Mouse (Mus musculus) heart, adult 2 months (tissue): ENCODE measurements around the gene Setd1b. TPM values are rescaled to one million over a fixed set of nuclear protein-coding genes. Genes with fewer than 3 reads are reported as not detected.
"Not testable (repeated sequence)": the region's sequence is repeated elsewhere in the genome, so short reads cannot be mapped to it uniquely, and the experiment has no call there.

Experiments used
- DNase-seq, 2 experiments: peaks; one replicate each; pipeline ENCODE4 v3.0.0; 2021
- H3K27ac ChIP-seq: fragments of 200-600 bp; 2 replicates; pipeline ENCODE4 v1.8.1; 2022
- H3K27me3 ChIP-seq: fragments of 200-500 bp; 2 replicates; pipeline ENCODE4 v1.6.1; 2012; ENCODE audit warnings: mild to moderate bottlenecking, low read length, inconsistent platforms, mixed read lengths; ENCODE audit not compliant: control insufficient read depth, insufficient read depth
- H3K36me3 ChIP-seq: fragments of 200-500 bp; 2 replicates; pipeline ENCODE4 v1.6.1; 2012; ENCODE audit warnings: low read length, inconsistent platforms; ENCODE audit not compliant: control insufficient read depth, insufficient read depth
- H3K4me1 ChIP-seq: fragments of 200-500 bp; 2 replicates; pipeline ENCODE4 v1.6.1; 2011; ENCODE audit warnings: low read length; ENCODE audit not compliant: control insufficient read depth, insufficient read depth
- H3K4me3 ChIP-seq: fragments of 200-600 bp; 2 replicates; pipeline ENCODE4 v1.8.1; 2022
- H3K79me2 ChIP-seq: fragments of 200-500 bp; replicated peaks from 2 replicates; pipeline ENCODE4 v1.6.1; 2012; ENCODE audit warnings: mild to moderate bottlenecking, inconsistent platforms, low read length, moderate library complexity, mixed read lengths; ENCODE audit not compliant: control insufficient read depth, insufficient read depth
- H3K9ac ChIP-seq: fragments of 200-500 bp; 2 replicates; pipeline ENCODE4 v1.6.1; 2012; ENCODE audit warnings: low read depth, mild to moderate bottlenecking, control low read depth, inconsistent platforms, low read length, mixed read lengths
- CTCF ChIP-seq: fragments of 200-600 bp; IDR thresholded peaks from 2 replicates; pipeline ENCODE4 v1.8.1; 2022; ENCODE audit warnings: antibody characterized with exemption, mild to moderate bottlenecking, moderate library complexity
- EP300 ChIP-seq: fragments of 200-500 bp; IDR thresholded peaks from 2 replicates; pipeline ENCODE4 v1.6.1; 2011; ENCODE audit warnings: low read depth, low read length, control low read depth; ENCODE audit not compliant: insufficient read depth
- POLR2A ChIP-seq: fragments of 200-500 bp; IDR thresholded peaks from 2 replicates; pipeline ENCODE4 v1.6.1; 2011; ENCODE audit warnings: mild to moderate bottlenecking, low read depth, low read length, control low read depth; ENCODE audit not compliant: insufficient read depth
- WGBS: fragments of 180-500 bp; shearing (Covaris S2); methylation state at CpG from one replicate; pipeline ENCODE4 v1.1.7; 2018; 5-methylcytosine and 5-hydroxymethylcytosine counted together
- intact Hi-C: fragments of 180-260 bp; cut with DNase I; formaldehyde crosslinking; loops from one replicate; pipeline ENCODE4 v1.15.1; 2025
- polyA plus RNA-seq: library from polyadenylated mRNA; depleted of rRNA; stranded (reverse); fragments of >200 nt; gene quantifications from 2 replicates; pipeline ENCODE4 v1.2.3, GENCODE M21; 2012
- total RNA-seq, 2 experiments: library from RNA; stranded (reverse); gene quantifications; 2 replicates each; pipeline ENCODE4 v1.2.3; 2021

Gene Setd1b
- total and polyA plus RNA-seq, 3 experiments = 7.4 to 19.4 (median 12.9) TPM

GRCm38 (mm10) chr5:123193436-123193835 is 51.4 kb downstream of the Setd1b start:
- H3K27ac ChIP-seq = no peak overlapping the region
- 72% methylated on average over 5 of the region's 5 CpGs for WGBS
- TF ChIP-seq POLR2A (no peak), CTCF (no peak), EP300 (no peak)
- DNase-seq = no peak
- H3K36me3 ChIP-seq = no peaks in the 10 kb centered on the region
- no peaks in the 10 kb centered on the region for H3K27me3 ChIP-seq
- no peak overlapping the region for H3K4me3 ChIP-seq
- H3K4me1 ChIP-seq = no peaks in the 10 kb centered on the region
- no peaks in the 10 kb centered on the region for H3K79me2 ChIP-seq
- intact Hi-C loops = no loop called here
- no peak overlapping the region for H3K9ac ChIP-seq

- DNase-seq = no peak
- H3K27me3 ChIP-seq = no peaks in the 10 kb centered on the region
- H3K9ac ChIP-seq = no peak overlapping the region
- no peak overlapping the region for H3K4me3 ChIP-seq
- no peaks in the 10 kb centered on the region for H3K36me3 ChIP-seq
- WGBS = 82% methylated on average over 6 of the region's 6 CpGs
- no peaks in the 10 kb centered on the region for H3K79me2 ChIP-seq
- TF ChIP-seq POLR2A = no peak
- no peak for TF ChIP-seq CTCF
- TF ChIP-seq EP300 = no peak
- intact Hi-C loops = no loop called here
- H3K27ac ChIP-seq = no peak overlapping the region
- H3K4me1 ChIP-seq = no peaks in the 10 kb centered on the region
These were observed 52.9 kb downstream of the Setd1b start for GRCm38 (mm10) chr5:123194856-123195255.

DNA sequence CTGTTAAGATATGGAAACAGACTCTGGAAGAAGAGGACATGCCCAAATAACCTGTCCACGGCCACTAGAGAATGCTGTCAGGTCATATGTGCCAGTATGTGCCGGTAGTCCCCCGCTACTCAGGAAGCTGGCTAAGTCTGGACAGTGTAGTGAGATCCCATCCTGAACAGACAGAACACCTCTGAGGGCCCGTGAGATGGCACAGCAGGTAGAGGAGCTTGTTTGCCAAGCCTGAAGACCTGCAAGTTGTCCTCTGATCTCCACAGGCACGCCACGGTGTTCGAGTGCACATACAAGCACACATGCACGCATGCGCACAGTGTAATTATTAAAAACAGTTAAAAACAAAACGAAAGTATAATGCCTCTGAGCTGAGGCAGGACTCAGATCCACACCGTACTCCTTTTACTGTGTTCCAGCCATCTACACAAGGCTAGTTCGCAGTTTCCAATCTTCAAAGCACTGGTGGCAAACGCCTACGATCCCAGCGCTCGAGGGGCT is 53.6 kb downstream of the Setd1b start:
- intact Hi-C loops = no loop called here
- H3K27ac ChIP-seq = no peak overlapping the region
- no peaks in the 10 kb centered on the region for H3K4me1 ChIP-seq
- no peak for DNase-seq
- H3K4me3 ChIP-seq = no peak overlapping the region
- 83% methylated on average over 16 of the region's 16 CpGs for WGBS
- no peaks in the 10 kb centered on the region for H3K79me2 ChIP-seq
- TF ChIP-seq CTCF (no peak), EP300 (no peak), POLR2A (no peak)
- H3K27me3 ChIP-seq = no peaks in the 10 kb centered on the region
- no peaks in the 10 kb centered on the region for H3K36me3 ChIP-seq
- no peak overlapping the region for H3K9ac ChIP-seq

DNA sequence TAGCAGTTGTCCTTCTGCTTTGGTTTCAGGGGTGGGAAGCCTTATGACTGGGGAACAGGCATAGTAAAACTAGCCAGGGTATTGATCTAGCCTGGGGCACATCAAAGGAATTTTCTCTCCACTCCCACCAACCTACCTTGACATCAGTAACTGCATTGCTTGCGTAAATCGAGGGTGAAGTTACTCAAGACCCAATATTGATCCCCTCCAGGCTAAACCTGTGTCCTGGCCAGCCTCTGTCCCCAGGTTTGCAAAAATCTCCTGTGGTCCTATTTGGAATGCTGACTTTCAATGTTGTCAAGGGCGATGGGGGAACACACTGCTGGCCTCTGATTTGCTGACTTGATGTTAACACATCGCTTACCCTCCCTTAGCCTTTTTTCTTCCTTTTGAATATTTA is 54.8 kb downstream of the Setd1b start:
- no peaks in the 10 kb centered on the region for H3K79me2 ChIP-seq
- no peak overlapping the region for H3K4me3 ChIP-seq
- H3K9ac ChIP-seq = no peak overlapping the region
- H3K27ac ChIP-seq = no peak overlapping the region
- TF ChIP-seq EP300 (no peak), CTCF (no peak), POLR2A (no peak)
- no peaks in the 10 kb centered on the region for H3K36me3 ChIP-seq
- H3K27me3 ChIP-seq = no peaks in the 10 kb centered on the region
- intact Hi-C loops = no loop called here
- H3K4me1 ChIP-seq = no peaks in the 10 kb centered on the region
- 73% methylated on average over 4 of the region's 4 CpGs for WGBS
- DNase-seq = no peak

DNA sequence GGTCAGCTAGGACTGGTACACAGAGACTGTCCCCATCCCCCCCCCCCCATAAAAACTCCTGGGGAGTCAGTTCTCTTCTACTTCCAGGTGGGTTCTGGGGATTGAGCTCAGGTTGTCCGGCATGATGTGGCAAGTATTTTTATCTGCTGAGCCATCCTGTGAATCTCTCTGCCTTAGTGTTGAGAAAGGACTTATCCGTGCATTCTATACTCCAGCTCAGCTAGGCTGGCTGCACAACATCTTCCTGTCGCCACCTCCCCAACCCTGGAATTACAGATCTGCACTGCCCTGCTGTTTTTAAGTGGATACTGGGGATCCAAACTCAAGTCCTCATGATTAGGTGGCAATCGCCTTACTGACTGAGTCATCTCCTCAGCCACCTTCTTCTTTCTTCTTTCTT is 56.5 kb downstream of the Setd1b start:
- TF ChIP-seq CTCF = no peak
- no peak for TF ChIP-seq EP300
- no peak for TF ChIP-seq POLR2A
- no peak overlapping the region for H3K9ac ChIP-seq
- WGBS = 52% methylated on average over 4 of the region's 4 CpGs

DNA sequence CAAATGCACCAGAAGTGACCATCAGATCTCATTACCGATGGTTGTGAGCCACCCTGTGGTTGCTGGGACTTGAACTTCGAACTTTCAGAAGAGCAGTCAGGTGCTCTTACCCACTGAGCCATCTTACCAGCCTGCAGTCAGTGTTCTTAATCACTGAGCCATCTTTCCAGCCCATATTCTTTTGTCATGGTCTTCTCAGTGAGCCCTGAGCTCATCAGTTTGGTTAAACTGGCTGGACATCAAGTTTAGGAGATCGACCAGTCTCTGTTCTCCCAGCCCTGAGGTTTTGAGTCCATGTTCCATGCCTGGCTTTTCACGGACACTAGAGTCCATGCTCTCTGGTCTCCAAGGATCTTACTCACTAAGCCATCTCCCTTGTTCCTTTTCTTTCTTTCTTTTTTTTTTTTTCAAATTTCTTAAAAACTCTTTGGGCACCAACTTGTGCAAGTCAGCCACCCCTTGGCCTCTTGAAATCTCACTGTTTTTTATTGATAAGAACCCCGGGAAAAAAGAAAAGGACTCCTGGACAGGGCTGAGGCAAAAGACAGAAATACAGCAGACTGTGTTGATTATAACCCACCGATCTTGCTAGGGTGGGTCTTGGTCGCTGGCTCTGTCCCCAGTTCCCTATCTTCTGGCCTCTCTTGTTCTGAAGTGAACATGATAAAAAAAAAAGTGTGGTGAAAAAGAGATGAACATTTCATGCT is 59.0 kb downstream of the Setd1b start:
- H3K27me3 ChIP-seq, H3K9ac ChIP-seq, H3K4me3 ChIP-seq, H3K79me2 ChIP-seq, H3K27ac ChIP-seq, intact Hi-C loops, H3K36me3 ChIP-seq, DNase-seq, H3K4me1 ChIP-seq: not testable (repeated sequence)
- 63% methylated on average over 6 of the region's 7 CpGs for WGBS

More for the DNA sequence above, 56.5 kb downstream of the Setd1b start:
- Histone ChIP-seq H3K27me3 (no peaks in the 10 kb centered on the region), H3K4me3 (no peak overlapping the region), H3K27ac (no peak overlapping the region), H3K79me2 (no peaks in the 10 kb centered on the region), H3K4me1 (no peaks in the 10 kb centered on the region), H3K36me3 (no peaks in the 10 kb centered on the region)
- intact Hi-C loops = no loop called here
- no peak for DNase-seq
